Mouse (Mus musculus) hindbrain, embryonic 15.5 days (tissue): Measurements from ENCODE around the gene 1520401A03Rik. TPM values are rescaled to one million over a fixed set of nuclear protein-coding genes. Genes with fewer than 3 reads are reported as not detected.

Source experiments
- ATAC-seq: fragments of 200-750 bp; cut with Nextera tagmentation; 2 replicates; pipeline ENCODE4 v1.8.0; 2017; ENCODE audit warnings: low read depth, moderate number of reproducible peaks, moderate TSS enrichment; ENCODE audit not compliant: low FRiP score
- H3K27ac ChIP-seq: fragments of 300-500 bp; sonication (generic); replicated peaks from 2 replicates; pipeline ENCODE4 v1.5.1; 2015; ENCODE audit warnings: mild to moderate bottlenecking, inconsistent platforms
- H3K27me3 ChIP-seq: fragments of 300-500 bp; sonication (generic); 2 replicates; pipeline ENCODE4 v1.6.1; 2015; ENCODE audit warnings: control low read depth, inconsistent platforms
- H3K36me3 ChIP-seq: fragments of 300-500 bp; sonication (generic); 2 replicates; pipeline ENCODE4 v1.6.1; 2015; ENCODE audit warnings: control low read depth, inconsistent platforms
- H3K4me1 ChIP-seq: fragments of 300-500 bp; sonication (generic); replicated peaks from 2 replicates; pipeline ENCODE4 v1.6.1; 2015; ENCODE audit warnings: control low read depth, inconsistent platforms
- H3K4me2 ChIP-seq: fragments of 300-500 bp; sonication (generic); 2 replicates; pipeline ENCODE4 v1.6.1; 2015; ENCODE audit warnings: moderate library complexity, mild to moderate bottlenecking, inconsistent platforms
- H3K4me3 ChIP-seq: fragments of 300-500 bp; sonication (generic); 2 replicates; pipeline ENCODE4 v1.5.1; 2015; ENCODE audit warnings: mild to moderate bottlenecking, inconsistent platforms
- H3K9ac ChIP-seq: fragments of 300-500 bp; sonication (generic); 2 replicates; pipeline ENCODE4 v1.6.1; 2015; ENCODE audit warnings: inconsistent platforms
- H3K9me3 ChIP-seq: fragments of 300-500 bp; sonication (generic); 2 replicates; pipeline ENCODE4 v1.6.1; 2016; ENCODE audit warnings: control low read depth, inconsistent platforms
- WGBS: fragments of 180-500 bp; shearing (Covaris S2); methylation state at CpG from one replicate; pipeline ENCODE4 v1.1.7; 2015; 5-methylcytosine and 5-hydroxymethylcytosine counted together
- polyA plus RNA-seq: library from polyadenylated mRNA; unstranded; fragments of >200 nt; fragmentation: Nextera tagmentation; extraction: Ambion mirVana; gene quantifications from 2 replicates; pipeline ENCODE4 v1.2.1, GENCODE M21; 2015

The 1520401A03Rik gene
- polyA plus RNA-seq, 1 experiment from 2014 or later, result 0.13 TPM

DNA sequence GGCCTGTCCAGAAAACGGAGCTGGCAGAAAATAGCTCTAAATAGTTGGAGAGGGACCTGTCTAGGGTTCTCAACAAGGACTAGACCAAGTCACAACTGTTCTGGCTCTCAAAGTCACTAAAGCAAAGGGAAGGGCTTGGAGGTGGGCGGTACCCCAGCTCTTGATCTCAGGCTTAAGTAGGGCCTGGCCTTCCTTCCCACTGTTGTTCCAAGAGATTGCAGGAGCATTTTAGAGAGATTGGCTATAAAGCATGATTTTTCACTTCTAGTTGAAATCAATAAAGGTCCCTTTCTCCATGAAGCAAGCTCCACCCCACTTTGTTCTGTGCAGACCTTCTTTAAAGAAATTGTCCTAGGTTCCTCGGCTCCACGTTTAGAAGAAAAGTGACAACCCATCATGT is 2.9 kb upstream of the 1520401A03Rik start:
- Histone ChIP-seq H3K27ac (peak overlapping the region; percentile 75), H3K9ac (peak overlapping the region; percentile 44), H3K4me3 (peak overlapping the region; percentile 68), H3K9me3 (no peaks in the 10 kb centered on the region), H3K4me2 (peak overlapping the region; percentile 85), H3K36me3 (no peaks in the 10 kb centered on the region), H3K4me1 (peaks cover 14% of the 10 kb centered on the region), H3K27me3 (no peaks in the 10 kb centered on the region)
- WGBS, result 66% methylated on average over 4 of the region's 4 CpGs
- no peak for ATAC-seq

GRCm38 (mm10) chr17:23721886-23722285 is 697 bp downstream of the 1520401A03Rik start:
- Histone ChIP-seq H3K36me3 (no peaks in the 10 kb centered on the region), H3K4me1 (peaks cover 7% of the 10 kb centered on the region), H3K4me3 (no peak overlapping the region), H3K4me2 (no peak overlapping the region), H3K27me3 (no peaks in the 10 kb centered on the region), H3K9me3 (no peaks in the 10 kb centered on the region), H3K27ac (no peak overlapping the region), H3K9ac (no peak overlapping the region)
- WGBS, result 82% methylated on average over 2 of the region's 2 CpGs
- no peak for ATAC-seq

DNA sequence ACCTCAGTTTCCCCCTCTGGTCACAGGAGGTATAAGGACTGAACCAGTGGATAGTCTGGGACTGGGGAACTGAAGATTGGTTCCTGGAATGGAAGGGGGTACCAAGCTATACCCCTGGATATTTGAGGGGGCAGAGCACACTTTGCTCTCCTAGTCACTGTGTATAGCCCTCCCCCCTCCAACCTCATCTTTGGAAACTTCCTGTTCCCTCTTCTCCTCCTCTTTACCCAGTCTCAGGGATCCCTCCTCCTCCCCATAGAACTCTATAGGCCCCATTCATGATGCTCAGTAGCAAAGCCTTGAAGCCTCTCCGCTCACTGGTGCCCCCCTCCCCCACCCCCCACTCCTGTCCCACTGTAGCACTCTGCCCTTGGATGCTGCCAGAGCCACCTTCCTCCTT is 3.1 kb downstream of the 1520401A03Rik start:
- H3K4me3 ChIP-seq, result no peak overlapping the region
- H3K27me3 ChIP-seq, result no peaks in the 10 kb centered on the region
- H3K36me3 ChIP-seq, result no peaks in the 10 kb centered on the region
- H3K4me1 ChIP-seq, result no peaks in the 10 kb centered on the region
- H3K27ac ChIP-seq, result no peak overlapping the region
- 25% methylated on average over 1 of the region's 1 CpGs for WGBS
- H3K9ac ChIP-seq, result no peak overlapping the region
- ATAC-seq, result 0 out of 2 replicates have a peak, but pooled peaks have one; percentile 5
- H3K4me2 ChIP-seq, result no peak overlapping the region
- H3K9me3 ChIP-seq, result no peaks in the 10 kb centered on the region

DNA sequence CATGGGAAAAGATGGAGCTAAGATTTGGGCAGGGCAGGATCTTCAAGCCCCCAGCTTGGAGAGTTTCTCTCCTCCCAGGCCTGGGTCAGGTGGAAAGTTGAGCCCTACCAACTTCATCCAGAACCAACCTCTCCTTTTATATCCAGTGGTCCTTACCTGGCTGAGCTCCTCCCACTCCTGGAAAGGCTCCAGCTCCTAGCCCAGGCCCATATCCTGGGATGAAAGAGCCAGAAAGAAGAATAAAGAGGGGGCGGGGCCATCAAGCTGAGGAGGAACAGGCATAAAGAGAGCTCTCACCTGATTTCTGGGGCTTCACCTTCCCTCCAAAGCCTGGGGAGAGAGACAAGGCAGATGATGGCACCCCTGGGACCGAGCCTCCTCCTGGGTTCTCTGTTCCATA is 5.6 kb downstream of the 1520401A03Rik start:
- H3K27me3 ChIP-seq, result no peaks in the 10 kb centered on the region
- 65% methylated on average over 2 of the region's 2 CpGs for WGBS
- H3K4me1 ChIP-seq, result no peaks in the 10 kb centered on the region
- H3K9me3 ChIP-seq, result no peaks in the 10 kb centered on the region
- no peak overlapping the region for H3K4me3 ChIP-seq
- H3K36me3 ChIP-seq, result no peaks in the 10 kb centered on the region
- no peak for ATAC-seq
- no peak overlapping the region for H3K9ac ChIP-seq
- no peak overlapping the region for H3K27ac ChIP-seq
- no peak overlapping the region for H3K4me2 ChIP-seq

- 0 out of 2 replicates have a peak, but pooled peaks cover 3% of the 10 kb centered on the region for H3K4me1 ChIP-seq
- ATAC-seq, result 0 out of 2 replicates have a peak, but pooled peaks have one; percentile 37
Observed at GRCm38 (mm10) chr17:23706212-23706611, 16.4 kb downstream of the 1520401A03Rik start.

GRCm38 (mm10) chr17:23705525-23706104 is 17.0 kb downstream of the 1520401A03Rik start:
- peaks cover 20% of the 10 kb centered on the region for H3K27me3 ChIP-seq
- no peak overlapping the region for H3K4me3 ChIP-seq
- no peaks in the 10 kb centered on the region for H3K36me3 ChIP-seq
- H3K27ac ChIP-seq, result no peak overlapping the region
- ATAC-seq, result peak; percentile 23; the same call in 1 of the 2 replicates
- 76% methylated on average over 7 of the region's 7 CpGs for WGBS
- no peak overlapping the region for H3K4me2 ChIP-seq
- no peaks in the 10 kb centered on the region for H3K9me3 ChIP-seq
- H3K9ac ChIP-seq, result no peak overlapping the region
- H3K4me1 ChIP-seq, result 0 out of 2 replicates have a peak, but pooled peaks cover 3% of the 10 kb centered on the region

More at GRCm38 (mm10) chr17:23706212-23706611, 16.4 kb downstream of the 1520401A03Rik start:
- Histone ChIP-seq H3K4me2 (no peak overlapping the region), H3K27me3 (peaks cover 15% of the 10 kb centered on the region), H3K36me3 (no peaks in the 10 kb centered on the region), H3K9me3 (no peaks in the 10 kb centered on the region), H3K9ac (no peak overlapping the region), H3K4me3 (no peak overlapping the region), H3K27ac (no peak overlapping the region)
- WGBS, result 0% methylated on average over 3 of the region's 3 CpGs

GRCm38 (mm10) chr17:23704741-23705140 is 17.8 kb downstream of the 1520401A03Rik start:
- peaks cover 7% of the 10 kb centered on the region for H3K4me1 ChIP-seq
- H3K36me3 ChIP-seq, result no peaks in the 10 kb centered on the region
- WGBS, result 45% methylated on average over 7 of the region's 7 CpGs
- peaks cover 20% of the 10 kb centered on the region for H3K27me3 ChIP-seq
- no peaks in the 10 kb centered on the region for H3K9me3 ChIP-seq
- no peak for ATAC-seq
- H3K9ac ChIP-seq, result no peak overlapping the region
- no peak overlapping the region for H3K4me2 ChIP-seq
- no peak overlapping the region for H3K27ac ChIP-seq
- no peak overlapping the region for H3K4me3 ChIP-seq

DNA sequence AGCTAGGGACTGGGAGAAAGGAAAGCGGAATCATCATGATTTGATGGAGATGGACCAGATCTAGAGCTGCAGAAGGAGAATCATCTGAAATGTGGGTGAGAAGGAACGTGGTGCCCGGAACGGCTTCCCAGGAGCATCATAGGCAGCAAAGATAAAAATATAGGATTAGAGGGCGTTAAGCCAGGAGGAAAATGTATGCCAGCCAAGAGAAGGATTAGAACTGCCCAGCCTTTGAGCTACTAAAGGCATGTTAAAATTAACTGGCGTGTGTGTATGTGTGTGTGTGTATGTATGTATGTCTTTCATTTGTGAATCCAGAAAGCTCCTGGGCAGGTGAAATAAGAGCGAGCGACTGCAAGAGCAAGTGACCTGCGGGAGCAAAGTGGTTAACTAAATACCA is 19.3 kb downstream of the 1520401A03Rik start:
- no peaks in the 10 kb centered on the region for H3K9me3 ChIP-seq
- peaks cover 28% of the 10 kb centered on the region for H3K27me3 ChIP-seq
- ATAC-seq, result no peak
- H3K4me3 ChIP-seq, result no peak overlapping the region
- H3K4me2 ChIP-seq, result no peak overlapping the region
- 87% methylated on average over 9 of the region's 9 CpGs for WGBS
- H3K4me1 ChIP-seq, result peaks cover 15% of the 10 kb centered on the region
- H3K36me3 ChIP-seq, result no peaks in the 10 kb centered on the region
- no peak overlapping the region for H3K27ac ChIP-seq
- no peak overlapping the region for H3K9ac ChIP-seq

GRCm38 (mm10) chr17:23700079-23700478 is 22.5 kb downstream of the 1520401A03Rik start:
- Histone ChIP-seq H3K4me1 (peaks cover 14% of the 10 kb centered on the region), H3K36me3 (no peaks in the 10 kb centered on the region), H3K4me3 (peak overlapping the region; percentile 84), H3K9ac (peak overlapping the region; percentile 52), H3K4me2 (peak overlapping the region; percentile 95), H3K27me3 (peaks cover 38% of the 10 kb centered on the region), H3K9me3 (no peaks in the 10 kb centered on the region), H3K27ac (peak overlapping the region; percentile 64; the same call in 1 of the 2 replicates)
- under 1% methylated on average over 23 of the region's 28 CpGs for WGBS
- peak; percentile 97 for ATAC-seq

GRCm38 (mm10) chr17:23699131-23700077 is 23.2 kb downstream of the 1520401A03Rik start:
- H3K27me3 ChIP-seq, result peaks cover 41% of the 10 kb centered on the region
- H3K4me2 ChIP-seq, result peak overlapping the region; percentile 95
- no peaks in the 10 kb centered on the region for H3K9me3 ChIP-seq
- H3K27ac ChIP-seq, result peak overlapping the region; percentile 64; the same call in 1 of the 2 replicates
- peaks cover 12% of the 10 kb centered on the region for H3K4me1 ChIP-seq
- peak overlapping the region; percentile 84 for H3K4me3 ChIP-seq
- no peaks in the 10 kb centered on the region for H3K36me3 ChIP-seq
- under 1% methylated on average over 69 of the region's 101 CpGs for WGBS
- peak overlapping the region; percentile 52 for H3K9ac ChIP-seq
- ATAC-seq, result peak; percentile 77

- ATAC-seq, result no peak
- no peaks in the 10 kb centered on the region for H3K9me3 ChIP-seq
- no peak overlapping the region for H3K9ac ChIP-seq
- H3K4me2 ChIP-seq, result no peak overlapping the region
- 18% methylated on average over 3 of the region's 3 CpGs for WGBS
- H3K36me3 ChIP-seq, result no peaks in the 10 kb centered on the region
- H3K27ac ChIP-seq, result no peak overlapping the region
- no peak overlapping the region for H3K4me3 ChIP-seq
- peaks cover 25% of the 10 kb centered on the region for H3K27me3 ChIP-seq
- H3K4me1 ChIP-seq, result peaks cover 12% of the 10 kb centered on the region
Observed at GRCm38 (mm10) chr17:23695801-23696200, 26.8 kb downstream of the 1520401A03Rik start.

GRCm38 (mm10) chr17:23694491-23694890 is 28.1 kb downstream of the 1520401A03Rik start:
- Histone ChIP-seq H3K4me3 (no peak overlapping the region), H3K27me3 (peaks cover 24% of the 10 kb centered on the region), H3K4me2 (no peak overlapping the region), H3K9me3 (no peaks in the 10 kb centered on the region), H3K9ac (no peak overlapping the region), H3K27ac (no peak overlapping the region), H3K36me3 (no peaks in the 10 kb centered on the region), H3K4me1 (peaks cover 7% of the 10 kb centered on the region)
- ATAC-seq, result no peak
- WGBS, result 83% methylated on average over 1 of the region's 1 CpGs
